Mouse (Mus musculus): ENCODE results near the gene Anp32a.

- TF ChIP-seq CTCF (IDR thresholded peaks at IDR 0.05; ENCODE audit: insufficient read depth, low read length) = no peak
- no peak for TF ChIP-seq POLR2A (IDR thresholded peaks at IDR 0.05; ENCODE audit: borderline replicate concordance, extremely low read depth, low read depth, low read length)
These were observed 12.7 kb downstream of the Anp32a start for GRCm38 (mm10) chr9:62353784-62354183.
